8 mouse cellular contexts compared by ENCODE assay signal in the genomic region with DNA sequence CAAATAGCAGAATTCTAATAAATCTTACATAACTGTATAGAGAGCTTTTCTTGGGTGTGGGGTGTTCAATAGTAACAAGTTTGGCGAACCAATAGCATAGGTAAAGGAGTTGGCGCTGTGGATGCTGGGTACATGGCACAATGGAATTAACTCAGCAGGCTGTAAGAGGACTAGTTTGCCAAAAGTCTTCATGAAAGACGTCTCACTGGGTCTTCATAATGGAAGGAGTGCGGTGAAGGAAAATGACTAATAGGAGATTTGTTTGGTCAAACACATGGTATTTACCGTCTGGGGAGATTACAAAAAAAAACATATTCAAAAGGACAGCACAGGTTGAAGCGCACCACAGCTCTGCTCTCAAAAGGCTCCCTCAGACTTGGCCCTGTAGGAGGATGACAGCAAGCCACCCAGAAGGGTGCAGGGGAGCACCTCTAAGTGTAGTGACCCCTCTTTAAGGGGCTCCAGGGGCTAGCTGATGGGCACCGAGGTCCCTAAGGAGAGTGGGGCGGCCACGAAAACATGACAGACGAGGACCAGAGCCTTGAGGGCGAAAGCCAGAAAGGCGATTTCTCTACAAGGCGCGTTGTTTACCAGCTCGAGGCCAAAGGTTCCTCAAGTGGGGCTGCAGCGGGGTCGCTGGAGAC. TPM values are rescaled to one million over a fixed set of nuclear protein-coding genes. Genes with fewer than 3 reads are reported as not detected.
A peak's percentile ranks its signal among the peaks of the same experiment; 100 is the strongest.
DNase-seq lines count a peak whose midpoint lies in the region; ATAC-seq and TF ChIP-seq lines count a peak whose summit lies in the region.

No protein-coding gene starts in this region.

- TF ChIP-seq CTCF in heart, postnatal 0 days (IDR thresholded peaks at IDR 0.05; ENCODE audit: low read depth) = no peak
- no peak for TF ChIP-seq CTCF in MEL (IDR thresholded peaks at IDR 0.05 in 2 of 3, conservative IDR thresholded peaks at IDR 0.05 in 1 of 3; ENCODE audit: control insufficient read depth in 1 of 3, insufficient read depth in 1 of 3, low read depth in 2 of 3, low read length in 3 of 3, poor library complexity in 1 of 3, severe bottlenecking in 1 of 3)

- DNase-seq in heart, postnatal 0 days (ENCODE audit: low spot score) = no peak
- DNase-seq in heart, adult 8-10 months (ENCODE audit: low spot score) = no peak
- no peak for DNase-seq in MEL (ENCODE audit: low read depth, low spot score)
- no peak for DNase-seq in ovary, postnatal 10 days (ENCODE audit: low spot score)
- DNase-seq in testis, postnatal 14 days (ENCODE audit: low spot score) = no peak

- H3K4me1 ChIP-seq in heart, postnatal 0 days (ENCODE audit: control insufficient read depth, insufficient read depth) = peaks cover 31% of the 10 kb centered on the region
- H3K4me1 ChIP-seq in MEL (ENCODE audit: control insufficient read depth in 1 of 2, insufficient read depth in 2 of 2, low read length in 2 of 2) = peaks cover 8 to 9% of the 10 kb centered on the region in 2 experiments
- H3K4me1 ChIP-seq in limb, embryonic 15.5 days = peaks cover 26% of the 10 kb centered on the region
- peaks cover 20% of the 10 kb centered on the region; the same call in 1 of the 2 replicates for H3K4me1 ChIP-seq in stomach, embryonic 16.5 days (ENCODE audit: control insufficient read depth, insufficient read depth, low read length)

- no peak for TF ChIP-seq EP300 in heart, postnatal 0 days (IDR thresholded peaks at IDR 0.05; ENCODE audit: low read depth)
- no peak for TF ChIP-seq EP300 in MEL (IDR thresholded peaks at IDR 0.05; ENCODE audit: low read depth in 1 of 2, low read length in 2 of 2)

- H3K36me3 ChIP-seq in heart, postnatal 0 days (replicated peaks; ENCODE audit: control insufficient read depth, insufficient read depth, low read length) = no peaks in the 10 kb centered on the region
- peaks cover 0 to 24% of the 10 kb centered on the region in 2 experiments; a peak in 2 of 4 replicates for H3K36me3 ChIP-seq in MEL (ENCODE audit: control insufficient read depth in 1 of 2, insufficient read depth in 2 of 2, low read length in 2 of 2)
- H3K36me3 ChIP-seq in limb, embryonic 15.5 days = no peaks in the 10 kb centered on the region
- H3K36me3 ChIP-seq in stomach, embryonic 16.5 days (ENCODE audit: control insufficient read depth, insufficient read depth, low read length) = no peaks in the 10 kb centered on the region

- H3K27me3 ChIP-seq in heart, postnatal 0 days (ENCODE audit: control insufficient read depth, insufficient read depth, low read length) = no peaks in the 10 kb centered on the region
- H3K27me3 ChIP-seq in MEL (ENCODE audit: control insufficient read depth in 1 of 2, insufficient read depth in 2 of 2, low read length in 2 of 2) = no peaks in the 10 kb centered on the region
- H3K27me3 ChIP-seq in limb, embryonic 15.5 days = no peaks in the 10 kb centered on the region
- no peaks in the 10 kb centered on the region for H3K27me3 ChIP-seq in stomach, embryonic 16.5 days (ENCODE audit: control insufficient read depth, insufficient read depth, low read length)

- TF ChIP-seq POLR2A in MEL (IDR thresholded peaks at IDR 0.05; ENCODE audit: control insufficient read depth in 1 of 2, insufficient read depth in 1 of 2, low read depth in 1 of 2, low read length in 2 of 2, poor library complexity in 1 of 2) = no peak

- peak; percentile 10 for ATAC-seq in heart, postnatal 0 days (ENCODE audit: insufficient read depth, low read depth)
- ATAC-seq in erythroid progenitor cell, adult 5-6 weeks (replicated peaks; ENCODE audit: low FRiP score, poor library complexity, severe bottlenecking) = peak; percentile 35
- peak; percentile 49; the same call in 1 of the 2 replicates for ATAC-seq in limb, embryonic 15.5 days (ENCODE audit: insufficient number of reproducible peaks, low FRiP score, low TSS enrichment, low read depth)
- ATAC-seq in stomach, embryonic 16.5 days (ENCODE audit: insufficient read depth, low FRiP score) = peak; percentile 16; the same call in 1 of the 2 replicates

- H3K27ac ChIP-seq in heart, postnatal 0 days (ENCODE audit: low read depth) = peak overlapping the region; percentile 100
- H3K27ac ChIP-seq in MEL (ENCODE audit: control insufficient read depth, low read depth, low read length) = peak overlapping the region; percentile 75
- peak overlapping the region; percentile 99 for H3K27ac ChIP-seq in limb, embryonic 15.5 days
- H3K27ac ChIP-seq in stomach, embryonic 16.5 days (ENCODE audit: low read length) = peak overlapping the region; percentile 98

- peak overlapping the region; percentile 74 for H3K4me2 ChIP-seq in heart, postnatal 0 days (ENCODE audit: low read depth, low read length)
- H3K4me2 ChIP-seq in limb, embryonic 15.5 days = peak overlapping the region; percentile 75
- peak overlapping the region; percentile 91 for H3K4me2 ChIP-seq in stomach, embryonic 16.5 days (ENCODE audit: low read depth, low read length)

- H3K79me2 ChIP-seq in MEL (ENCODE audit: control insufficient read depth, insufficient read depth, low read length, poor library complexity) = peaks cover 41% of the 10 kb centered on the region

- no peak for TF ChIP-seq RAD21 in MEL (IDR thresholded peaks at IDR 0.05; ENCODE audit: low read depth, low read length)

- peak overlapping the region; percentile 100 for H3K4me3 ChIP-seq in heart, postnatal 0 days (ENCODE audit: low read depth, low read length)
- H3K4me3 ChIP-seq in MEL (ENCODE audit: control insufficient read depth in 1 of 2, insufficient read depth in 1 of 2, low read depth in 2 of 2, low read length in 2 of 2) = peak overlapping the region; percentile 74 to 95
- H3K4me3 ChIP-seq in limb, embryonic 15.5 days = peak overlapping the region; percentile 93
- H3K4me3 ChIP-seq in stomach, embryonic 16.5 days (replicated peaks; ENCODE audit: low read length) = peak overlapping the region; percentile 92

- no peaks in the 10 kb centered on the region for H3K9me3 ChIP-seq in heart, postnatal 0 days (replicated peaks; ENCODE audit: control insufficient read depth, low read length)
- no peaks in the 10 kb centered on the region for H3K9me3 ChIP-seq in MEL (replicated peaks; ENCODE audit: insufficient read depth, low read length)
- no peaks in the 10 kb centered on the region for H3K9me3 ChIP-seq in limb, embryonic 15.5 days
- no peaks in the 10 kb centered on the region for H3K9me3 ChIP-seq in stomach, embryonic 16.5 days (replicated peaks; ENCODE audit: control insufficient read depth, low read length)

- 26% methylated on average over 17 of the region's 17 CpGs for WGBS in heart, postnatal 0 days
- WGBS in limb, embryonic 15.5 days = 17% methylated on average over 17 of the region's 17 CpGs
- 17% methylated on average over 17 of the region's 17 CpGs for WGBS in stomach, embryonic 16.5 days

- peak overlapping the region; percentile 100 for H3K9ac ChIP-seq in heart, postnatal 0 days (replicated peaks; ENCODE audit: low read depth, low read length)
- H3K9ac ChIP-seq in MEL (ENCODE audit: control insufficient read depth, low read depth, low read length, poor library complexity, severe bottlenecking) = peak overlapping the region; percentile 90
- H3K9ac ChIP-seq in limb, embryonic 15.5 days = peak overlapping the region; percentile 99
- H3K9ac ChIP-seq in stomach, embryonic 16.5 days (ENCODE audit: low read length) = peak overlapping the region; percentile 99

TF ChIP-seq in MEL, 35 proteins besides CTCF, POLR2A, EP300 and RAD21:
- TF ChIP-seq POLR2AphosphoS5 (IDR thresholded peaks at IDR 0.05; ENCODE audit: borderline replicate concordance, low read depth, low read length) = no peak
- no peak for TF ChIP-seq CHD1 (IDR thresholded peaks at IDR 0.05; ENCODE audit: low read depth, low read length)
- TF ChIP-seq MAFK (IDR thresholded peaks at IDR 0.05; ENCODE audit: borderline replicate concordance, low read depth, low read length) = no peak
- no peak for TF ChIP-seq NRF1 (IDR thresholded peaks at IDR 0.05; ENCODE audit: insufficient read depth, low read depth, low read length, poor library complexity, severe bottlenecking)
- TF ChIP-seq E2F4 (IDR thresholded peaks at IDR 0.05; ENCODE audit: borderline replicate concordance, low read depth, low read length) = no peak
- no peak for TF ChIP-seq POLR2AphosphoS2 (IDR thresholded peaks at IDR 0.05; ENCODE audit: low read length)
- no peak for TF ChIP-seq BHLHE40 (IDR thresholded peaks at IDR 0.05; ENCODE audit: borderline replicate concordance, low read depth, low read length)
- no peak for TF ChIP-seq ELF1 (IDR thresholded peaks at IDR 0.05; ENCODE audit: low read depth, low read length)
- no peak for TF ChIP-seq TBP (IDR thresholded peaks at IDR 0.05; ENCODE audit: low read depth, low read length)
- TF ChIP-seq TCF12 (IDR thresholded peaks at IDR 0.05; ENCODE audit: low read depth, low read length) = no peak
- TF ChIP-seq MYB (IDR thresholded peaks at IDR 0.05; ENCODE audit: low read depth, low read length) = no peak
- no peak for TF ChIP-seq ZMIZ1 (IDR thresholded peaks at IDR 0.05; ENCODE audit: low read depth, low read length)
- TF ChIP-seq MAX (IDR thresholded peaks at IDR 0.05; ENCODE audit: low read length) = no peak
- no peak for TF ChIP-seq CHD2 (IDR thresholded peaks at IDR 0.05; ENCODE audit: low read length)
- TF ChIP-seq TAL1 (IDR thresholded peaks at IDR 0.05; ENCODE audit: low read length) = no peak
- no peak for TF ChIP-seq UBTF (IDR thresholded peaks at IDR 0.05; ENCODE audit: borderline replicate concordance, insufficient read depth, low read depth, low read length)
- no peak for TF ChIP-seq GATA1 (IDR thresholded peaks at IDR 0.05; ENCODE audit: low read depth, low read length)
TF ChIP-seq in MEL: peak in this region for 0.

RNA-seq across cellular contexts. Expression of a gene that starts 0.7 kb away (rescaled TPM):
- total RNA-seq in heart, postnatal 0 days (2014; rRNA removed; ENCODE audit: low replicate concordance) = 44.0 and 58.0 TPM in 2 replicates
- 34.1 and 39.6 TPM in 2 replicates for polyA plus RNA-seq in heart, postnatal 0 days (2015; fragmentation: Nextera tagmentation; extraction: Ambion mirVana)
- total RNA-seq in heart, adult 8-10 months (2022) = 10 to 100 TPM; 82.4 to 97.0 (median 88.2) TPM
- total RNA-seq in MEL (2012; rRNA removed) = 47.8 and 51.1 TPM in 2 replicates
- polyA plus RNA-seq in MEL (2012; ENCODE audit: insufficient read depth in 1 of 2, insufficient read length in 2 of 2, low read depth in 1 of 2, low replicate concordance in 2 of 2, missing spikeins in 1 of 2) = 100 to 1,000 TPM in 1 of 2 experiments, 10 to 100 TPM in 1; 37.3 to 122 TPM
- total RNA-seq in erythroid progenitor cell, adult 5-6 weeks (2015; ENCODE audit: low replicate concordance) = 24.7 and 26.3 TPM in 2 replicates
- 62.9 and 64.2 TPM in 2 replicates for total RNA-seq in erythroid progenitor cell, adult 5-6 weeks (2017; ENCODE audit: low replicate concordance)
- polyA plus RNA-seq in limb, embryonic 15.5 days (2015; fragmentation: Nextera tagmentation; extraction: Ambion mirVana) = 65.1 and 66.5 TPM in 2 replicates
- 63.8 and 68.2 TPM in 2 replicates for polyA plus RNA-seq in stomach, embryonic 16.5 days (2015; fragmentation: Nextera tagmentation; extraction: Ambion mirVana)
